Comparison of ENCODE assay signal across 18 mouse cellular contexts in genomic region chr1:175997076-175997651, GRCm38 (mm10). TPM values are rescaled to one million over a fixed set of nuclear protein-coding genes. Genes with fewer than 3 reads are reported as not detected.
DNase-seq lines count a peak whose midpoint lies in the region; ATAC-seq and TF ChIP-seq lines count a peak whose summit lies in the region.
"Had no signal": no experiment of that assay in that cellular context is flagged by ENCODE, and none has a peak within 500 bp of the region (broad histone marks: within the 10 kb centered on the region; RNA-seq: fewer than 3 reads in every experiment).

No protein-coding gene starts in this region.

- 0 out of 2 replicates have a peak, but pooled peaks have one; percentile 28 for ATAC-seq in embryonic facial prominence, embryonic 12.5 days (ENCODE audit: insufficient number of reproducible peaks, insufficient read depth, low FRiP score, low TSS enrichment)
- ATAC-seq in midbrain, embryonic 11.5 days (ENCODE audit: low FRiP score): peak; percentile 43; the same call in 1 of the 2 replicates
- peak; percentile 59 for ATAC-seq in midbrain, embryonic 13.5 days
- ATAC-seq in liver, postnatal 0 days: no peak
- ATAC-seq: forebrain, embryonic 15.5 days had no signal

- H3K4me1 ChIP-seq in embryonic facial prominence, embryonic 12.5 days: no peaks in the 10 kb centered on the region
- peaks cover 4% of the 10 kb centered on the region; the same call in 1 of the 2 replicates for H3K4me1 ChIP-seq in embryonic facial prominence, embryonic 10.5 days
- no peaks in the 10 kb centered on the region for H3K4me1 ChIP-seq in midbrain, embryonic 11.5 days (ENCODE audit: control insufficient read depth, insufficient read depth, low read length)
- H3K4me1 ChIP-seq in midbrain, embryonic 10.5 days: no peaks in the 10 kb centered on the region
- H3K4me1 ChIP-seq in midbrain, embryonic 13.5 days (replicated peaks): peaks cover 10% of the 10 kb centered on the region
- H3K4me1 ChIP-seq in liver, postnatal 0 days (ENCODE audit: insufficient read depth): no peaks in the 10 kb centered on the region
- H3K4me1 ChIP-seq: embryonic facial prominence, embryonic 15.5 days; stomach, embryonic 15.5 days had no signal

- no peak for TF ChIP-seq CTCF in liver, postnatal 0 days (IDR thresholded peaks at IDR 0.05; ENCODE audit: low read depth)

- H3K4me3 ChIP-seq in embryonic facial prominence, embryonic 12.5 days: no peak overlapping the region
- no peak overlapping the region for H3K4me3 ChIP-seq in embryonic facial prominence, embryonic 10.5 days
- no peak overlapping the region for H3K4me3 ChIP-seq in midbrain, embryonic 11.5 days (ENCODE audit: low read depth, low read length)
- no peak overlapping the region for H3K4me3 ChIP-seq in midbrain, embryonic 10.5 days
- no peak overlapping the region for H3K4me3 ChIP-seq in midbrain, embryonic 13.5 days (replicated peaks)
- no peak overlapping the region for H3K4me3 ChIP-seq in liver, postnatal 0 days (ENCODE audit: low read depth, low read length)
- H3K4me3 ChIP-seq: embryonic facial prominence, embryonic 15.5 days; forebrain, embryonic 15.5 days; stomach, embryonic 15.5 days had no signal

- H3K4me2 ChIP-seq in embryonic facial prominence, embryonic 12.5 days (replicated peaks): no peak overlapping the region
- no peak overlapping the region for H3K4me2 ChIP-seq in midbrain, embryonic 11.5 days
- H3K4me2 ChIP-seq in midbrain, embryonic 13.5 days (replicated peaks): no peak overlapping the region
- no peak overlapping the region for H3K4me2 ChIP-seq in liver, postnatal 0 days (ENCODE audit: low read depth, low read length)
- H3K4me2 ChIP-seq: embryonic facial prominence, embryonic 15.5 days; forebrain, embryonic 15.5 days; stomach, embryonic 15.5 days had no signal

- no peaks in the 10 kb centered on the region for H3K27me3 ChIP-seq in embryonic facial prominence, embryonic 12.5 days
- no peaks in the 10 kb centered on the region for H3K27me3 ChIP-seq in embryonic facial prominence, embryonic 10.5 days (replicated peaks; ENCODE audit: low read depth, poor library complexity, severe bottlenecking)
- H3K27me3 ChIP-seq in midbrain, embryonic 11.5 days (ENCODE audit: control insufficient read depth, insufficient read depth, low read length): no peaks in the 10 kb centered on the region
- H3K27me3 ChIP-seq in midbrain, embryonic 10.5 days (ENCODE audit: low read depth, poor library complexity, severe bottlenecking): no peaks in the 10 kb centered on the region
- H3K27me3 ChIP-seq in midbrain, embryonic 13.5 days: no peaks in the 10 kb centered on the region
- H3K27me3 ChIP-seq in liver, postnatal 0 days (ENCODE audit: insufficient read depth, low read length): no peaks in the 10 kb centered on the region
- H3K27me3 ChIP-seq: embryonic facial prominence, embryonic 15.5 days; forebrain, embryonic 15.5 days; stomach, embryonic 15.5 days had no signal

- no peaks in the 10 kb centered on the region for H3K36me3 ChIP-seq in embryonic facial prominence, embryonic 12.5 days
- no peaks in the 10 kb centered on the region for H3K36me3 ChIP-seq in embryonic facial prominence, embryonic 10.5 days (replicated peaks)
- no peaks in the 10 kb centered on the region for H3K36me3 ChIP-seq in midbrain, embryonic 11.5 days (ENCODE audit: control insufficient read depth, insufficient read depth, low read length)
- no peaks in the 10 kb centered on the region for H3K36me3 ChIP-seq in midbrain, embryonic 10.5 days
- no peaks in the 10 kb centered on the region for H3K36me3 ChIP-seq in midbrain, embryonic 13.5 days
- no peaks in the 10 kb centered on the region for H3K36me3 ChIP-seq in liver, postnatal 0 days (replicated peaks; ENCODE audit: insufficient read depth, low read length)
- H3K36me3 ChIP-seq: embryonic facial prominence, embryonic 15.5 days; forebrain, embryonic 15.5 days; stomach, embryonic 15.5 days had no signal

- no peak for DNase-seq in embryonic facial prominence, embryonic 10.5 days (ENCODE audit: low spot score)
- DNase-seq in midbrain, embryonic 11.5 days (ENCODE audit: low spot score, missing footprints): no peak
- DNase-seq in midbrain, embryonic 10.5 days (ENCODE audit: low spot score): no peak
- DNase-seq in retina, postnatal 1 day: peak; percentile 73
- no peak for DNase-seq in right cerebral cortex, postnatal 4 days
- no peak for DNase-seq in liver, postnatal 0 days
- DNase-seq: adrenal gland, adult 8-10 months; cerebellum, adult 11-12 months; kidney, adult 18-20 months; kidney, postnatal 14 days; lung, postnatal 14 days; thymus, adult 2 months had no signal

- H3K9me3 ChIP-seq in embryonic facial prominence, embryonic 12.5 days: no peaks in the 10 kb centered on the region
- no peaks in the 10 kb centered on the region for H3K9me3 ChIP-seq in embryonic facial prominence, embryonic 10.5 days
- H3K9me3 ChIP-seq in midbrain, embryonic 11.5 days (ENCODE audit: control insufficient read depth, low read length): no peaks in the 10 kb centered on the region
- no peaks in the 10 kb centered on the region for H3K9me3 ChIP-seq in midbrain, embryonic 10.5 days (replicated peaks)
- no peaks in the 10 kb centered on the region for H3K9me3 ChIP-seq in midbrain, embryonic 13.5 days
- H3K9me3 ChIP-seq in liver, postnatal 0 days (ENCODE audit: low read length): no peaks in the 10 kb centered on the region
- H3K9me3 ChIP-seq: embryonic facial prominence, embryonic 15.5 days; forebrain, embryonic 15.5 days; stomach, embryonic 15.5 days had no signal

- no peak overlapping the region for H3K27ac ChIP-seq in embryonic facial prominence, embryonic 12.5 days
- H3K27ac ChIP-seq in embryonic facial prominence, embryonic 10.5 days (replicated peaks): no peak overlapping the region
- H3K27ac ChIP-seq in midbrain, embryonic 11.5 days (ENCODE audit: low read depth, low read length): no peak overlapping the region
- no peak overlapping the region for H3K27ac ChIP-seq in midbrain, embryonic 10.5 days (replicated peaks)
- peak overlapping the region; percentile 55 for H3K27ac ChIP-seq in midbrain, embryonic 13.5 days
- no peak overlapping the region for H3K27ac ChIP-seq in liver, postnatal 0 days (ENCODE audit: low read depth)
- H3K27ac ChIP-seq: embryonic facial prominence, embryonic 15.5 days; forebrain, embryonic 15.5 days; stomach, embryonic 15.5 days had no signal

- 43% methylated on average over 7 of the region's 7 CpGs for WGBS in embryonic facial prominence, embryonic 12.5 days
- WGBS in embryonic facial prominence, embryonic 10.5 days: 60% methylated on average over 7 of the region's 7 CpGs
- 67% methylated on average over 7 of the region's 7 CpGs for WGBS in midbrain, embryonic 11.5 days
- WGBS in midbrain, embryonic 10.5 days: 75% methylated on average over 7 of the region's 7 CpGs
- WGBS in midbrain, embryonic 13.5 days: 48% methylated on average over 7 of the region's 7 CpGs
- WGBS in liver, postnatal 0 days (ENCODE audit: insufficient replicate concordance): 67% methylated on average over 7 of the region's 7 CpGs

- H3K9ac ChIP-seq in embryonic facial prominence, embryonic 12.5 days: no peak overlapping the region
- no peak overlapping the region for H3K9ac ChIP-seq in midbrain, embryonic 11.5 days (ENCODE audit: low read length)
- H3K9ac ChIP-seq in midbrain, embryonic 13.5 days (replicated peaks): no peak overlapping the region
- H3K9ac ChIP-seq in liver, postnatal 0 days (replicated peaks): no peak overlapping the region
- H3K9ac ChIP-seq: embryonic facial prominence, embryonic 15.5 days; forebrain, embryonic 15.5 days; stomach, embryonic 15.5 days had no signal

- TF ChIP-seq EP300 in liver, postnatal 0 days (IDR thresholded peaks at IDR 0.05; ENCODE audit: low read depth): no peak

RNA-seq across cellular contexts. Expression of gene Rbm8a2, which starts 18.2 kb away (rescaled TPM):
- 0.69 and 1.1 TPM in 2 replicates for polyA plus RNA-seq in embryonic facial prominence, embryonic 12.5 days (2016; fragmentation: Nextera tagmentation; extraction: Ambion mirVana)
- polyA plus RNA-seq in embryonic facial prominence, embryonic 10.5 days (2016; fragmentation: Nextera tagmentation; extraction: Ambion mirVana): 0.69 and 0.98 TPM in 2 replicates
- polyA plus RNA-seq in midbrain, embryonic 11.5 days (2014; fragmentation: Nextera tagmentation; extraction: Ambion mirVana): 0.97 and 1.0 TPM in 2 replicates
- polyA plus RNA-seq in midbrain, embryonic 10.5 days (2016; fragmentation: Nextera tagmentation; extraction: Ambion mirVana): 0.50 and 0.95 TPM in 2 replicates
- polyA plus RNA-seq in midbrain, embryonic 13.5 days (2015; fragmentation: Nextera tagmentation; extraction: Ambion mirVana): 0.52 and 0.85 TPM in 2 replicates
- polyA plus RNA-seq in liver, postnatal 0 days (2015; fragmentation: Nextera tagmentation; extraction: Ambion mirVana): 0.25 and 0.36 TPM in 2 replicates
- polyA plus RNA-seq: small intestine, adult 2 months; thymus, adult 2 months had no signal
